Mouse (Mus musculus): Measurements from ENCODE around the gene Cntnap5a. TPM values are rescaled to one million over a fixed set of nuclear protein-coding genes. Genes with fewer than 3 reads are reported as not detected.
"Not testable (repeated sequence)": the region's sequence is repeated elsewhere in the genome, so short reads cannot be mapped to it uniquely, and the experiment has no call there.

Cntnap5a gene
- total and polyA plus RNA-seq, 2 experiments from 2014 or later, result 1.3 to 14.8 TPM

GRCm38 (mm10) chr1:116128450-116129246 lies 444.1 kb downstream of the Cntnap5a start:
- no peak for DNase-seq
- H3K9ac ChIP-seq, result no peak overlapping the region
- no peaks in the 10 kb centered on the region for H3K27me3 ChIP-seq (ENCODE audit: insufficient read depth, low read length)
- H3K27ac ChIP-seq (ENCODE audit: low read depth, low read length), result no peak overlapping the region
- H3K9me3 ChIP-seq (ENCODE audit: low read length), result no peaks in the 10 kb centered on the region
- ATAC-seq, result no peak
- no peaks in the 10 kb centered on the region for H3K36me3 ChIP-seq (ENCODE audit: insufficient read depth)
- H3K4me2 ChIP-seq (ENCODE audit: low read depth), result no peak overlapping the region
- 57% methylated on average over 1 of the region's 1 CpGs for WGBS
- TF ChIP-seq CTCF (IDR thresholded peaks at IDR 0.05; ENCODE audit: low read depth), result no peak
- H3K4me3 ChIP-seq (ENCODE audit: low read depth, low read length), result no peak overlapping the region
- no peaks in the 10 kb centered on the region for H3K4me1 ChIP-seq (ENCODE audit: insufficient read depth)

GRCm38 (mm10) chr1:116132471-116132870 lies 447.9 kb downstream of the Cntnap5a start:
- Histone ChIP-seq H3K36me3 (ENCODE audit: insufficient read depth) (no peaks in the 10 kb centered on the region), H3K27ac (ENCODE audit: low read depth, low read length) (no peak overlapping the region), H3K4me3 (ENCODE audit: low read depth, low read length) (no peak overlapping the region), H3K27me3 (ENCODE audit: insufficient read depth, low read length) (no peaks in the 10 kb centered on the region), H3K4me1 (ENCODE audit: insufficient read depth) (no peaks in the 10 kb centered on the region), H3K4me2 (ENCODE audit: low read depth) (no peak overlapping the region), H3K9me3 (ENCODE audit: low read length) (no peaks in the 10 kb centered on the region), H3K9ac (no peak overlapping the region)
- DNase-seq (no peak), ATAC-seq (no peak)
- no peak for TF ChIP-seq CTCF (IDR thresholded peaks at IDR 0.05; ENCODE audit: low read depth)

GRCm38 (mm10) chr1:116149764-116150369 lies 465.3 kb downstream of the Cntnap5a start:
- Histone ChIP-seq H3K9ac (no peak overlapping the region), H3K4me2 (ENCODE audit: low read depth) (no peak overlapping the region), H3K36me3 (ENCODE audit: insufficient read depth) (no peaks in the 10 kb centered on the region), H3K4me3 (ENCODE audit: low read depth, low read length) (no peak overlapping the region), H3K27me3 (ENCODE audit: insufficient read depth, low read length) (no peaks in the 10 kb centered on the region), H3K4me1 (ENCODE audit: insufficient read depth) (no peaks in the 10 kb centered on the region), H3K27ac (ENCODE audit: low read depth, low read length) (no peak overlapping the region), H3K9me3 (ENCODE audit: low read length) (no peaks in the 10 kb centered on the region)
- no peak for TF ChIP-seq CTCF (IDR thresholded peaks at IDR 0.05; ENCODE audit: low read depth)
- DNase-seq (no peak), ATAC-seq (peak; percentile 65; the same call in 1 of the 2 replicates)

GRCm38 (mm10) chr1:116184471-116184870 lies 499.9 kb downstream of the Cntnap5a start:
- no peak overlapping the region for H3K9ac ChIP-seq
- H3K27ac ChIP-seq (ENCODE audit: low read depth, low read length), result no peak overlapping the region
- H3K4me3 ChIP-seq (ENCODE audit: low read depth, low read length), result no peak overlapping the region
- DNase-seq, result no peak
- no peaks in the 10 kb centered on the region for H3K36me3 ChIP-seq (ENCODE audit: insufficient read depth)
- no peak overlapping the region for H3K4me2 ChIP-seq (ENCODE audit: low read depth)
- no peak for TF ChIP-seq CTCF (IDR thresholded peaks at IDR 0.05; ENCODE audit: low read depth)
- no peak for ATAC-seq
- no peaks in the 10 kb centered on the region for H3K4me1 ChIP-seq (ENCODE audit: insufficient read depth)
- no peaks in the 10 kb centered on the region for H3K27me3 ChIP-seq (ENCODE audit: insufficient read depth, low read length)
- WGBS, result 93% methylated on average over 2 of the region's 2 CpGs
- no peaks in the 10 kb centered on the region for H3K9me3 ChIP-seq (ENCODE audit: low read length)

GRCm38 (mm10) chr1:116188142-116188541 lies 503.6 kb downstream of the Cntnap5a start:
- ATAC-seq, result not testable (repeated sequence)
- 33% methylated on average over 1 of the region's 1 CpGs for WGBS

GRCm38 (mm10) chr1:116192299-116192698 lies 507.7 kb downstream of the Cntnap5a start:
- no peak overlapping the region for H3K9ac ChIP-seq
- H3K27ac ChIP-seq (ENCODE audit: low read depth, low read length), result no peak overlapping the region
- DNase-seq, result peak; percentile 22
- WGBS, result 69% methylated on average over 2 of the region's 2 CpGs
- no peaks in the 10 kb centered on the region for H3K36me3 ChIP-seq (ENCODE audit: insufficient read depth)
- no peak for TF ChIP-seq CTCF (IDR thresholded peaks at IDR 0.05; ENCODE audit: low read depth)
- no peak overlapping the region for H3K4me2 ChIP-seq (ENCODE audit: low read depth)
- H3K9me3 ChIP-seq (ENCODE audit: low read length), result no peaks in the 10 kb centered on the region
- ATAC-seq, result peak; percentile 92
- H3K4me1 ChIP-seq (ENCODE audit: insufficient read depth), result no peaks in the 10 kb centered on the region
- no peak overlapping the region for H3K4me3 ChIP-seq (ENCODE audit: low read depth, low read length)
- H3K27me3 ChIP-seq (ENCODE audit: insufficient read depth, low read length), result no peaks in the 10 kb centered on the region

More at GRCm38 (mm10) chr1:116188142-116188541, 503.6 kb downstream of the Cntnap5a start:
- H3K27ac ChIP-seq (ENCODE audit: low read depth, low read length); DNase-seq; H3K9me3 ChIP-seq (ENCODE audit: low read length); H3K4me2 ChIP-seq (ENCODE audit: low read depth); H3K36me3 ChIP-seq (ENCODE audit: insufficient read depth); H3K4me1 ChIP-seq (ENCODE audit: insufficient read depth); H3K4me3 ChIP-seq (ENCODE audit: low read depth, low read length); H3K9ac ChIP-seq; H3K27me3 ChIP-seq (ENCODE audit: insufficient read depth, low read length): not testable (repeated sequence)

- H3K27me3 ChIP-seq (ENCODE audit: insufficient read depth, low read length), result no peaks in the 10 kb centered on the region
- no peak overlapping the region for H3K27ac ChIP-seq (ENCODE audit: low read depth, low read length)
- H3K4me1 ChIP-seq (ENCODE audit: insufficient read depth), result no peaks in the 10 kb centered on the region
- H3K36me3 ChIP-seq (ENCODE audit: insufficient read depth), result no peaks in the 10 kb centered on the region
- H3K4me3 ChIP-seq (ENCODE audit: low read depth, low read length), result no peak overlapping the region
- no peak for TF ChIP-seq CTCF (IDR thresholded peaks at IDR 0.05; ENCODE audit: low read depth)
- DNase-seq (no peak), ATAC-seq (no peak)
- H3K9ac ChIP-seq, result no peak overlapping the region
- H3K4me2 ChIP-seq (ENCODE audit: low read depth), result no peak overlapping the region
- no peaks in the 10 kb centered on the region for H3K9me3 ChIP-seq (ENCODE audit: low read length)
Measured at GRCm38 (mm10) chr1:116216883-116217282, 532.3 kb downstream of the Cntnap5a start.
